Mouse (Mus musculus) bone marrow macrophage, adult 2 months (primary cell): ENCODE results near the gene Gna14.

Experiments
- CTCF ChIP-seq: IDR thresholded peaks from 2 replicates; pipeline ENCODE4 v1.5.1; 2012; ENCODE audit warnings: low read depth, mild to moderate bottlenecking, low read length, moderate library complexity
- POLR2A ChIP-seq: IDR thresholded peaks from 2 replicates; pipeline ENCODE4 v1.6.1; 2012; ENCODE audit warnings: mild to moderate bottlenecking, low read depth, low read length, borderline replicate concordance

- no peak for TF ChIP-seq CTCF
- TF ChIP-seq POLR2A, result no peak
Measured at GRCm38 (mm10) chr19:16502054-16502453, 66.5 kb downstream of the Gna14 start.
